Mouse (Mus musculus) brain, embryonic 14.5 days (tissue): ENCODE data around the gene Notch1.

Experiments
- CTCF ChIP-seq: fragments of 200-500 bp; IDR thresholded peaks from 2 replicates; pipeline ENCODE4 v1.5.1; 2012; ENCODE audit warnings: inconsistent platforms, mild to moderate bottlenecking, moderate library complexity, borderline replicate concordance; ENCODE audit not compliant: insufficient read depth, insufficient read length; ENCODE audit errors: extremely low read depth
- POLR2A ChIP-seq: fragments of 200-500 bp; IDR thresholded peaks from 2 replicates; pipeline ENCODE4 v1.6.1; 2012; ENCODE audit warnings: mild to moderate bottlenecking, inconsistent platforms, borderline replicate concordance; ENCODE audit not compliant: poor library complexity, insufficient read depth, insufficient read length, severe bottlenecking; ENCODE audit errors: extremely low read depth

DNA sequence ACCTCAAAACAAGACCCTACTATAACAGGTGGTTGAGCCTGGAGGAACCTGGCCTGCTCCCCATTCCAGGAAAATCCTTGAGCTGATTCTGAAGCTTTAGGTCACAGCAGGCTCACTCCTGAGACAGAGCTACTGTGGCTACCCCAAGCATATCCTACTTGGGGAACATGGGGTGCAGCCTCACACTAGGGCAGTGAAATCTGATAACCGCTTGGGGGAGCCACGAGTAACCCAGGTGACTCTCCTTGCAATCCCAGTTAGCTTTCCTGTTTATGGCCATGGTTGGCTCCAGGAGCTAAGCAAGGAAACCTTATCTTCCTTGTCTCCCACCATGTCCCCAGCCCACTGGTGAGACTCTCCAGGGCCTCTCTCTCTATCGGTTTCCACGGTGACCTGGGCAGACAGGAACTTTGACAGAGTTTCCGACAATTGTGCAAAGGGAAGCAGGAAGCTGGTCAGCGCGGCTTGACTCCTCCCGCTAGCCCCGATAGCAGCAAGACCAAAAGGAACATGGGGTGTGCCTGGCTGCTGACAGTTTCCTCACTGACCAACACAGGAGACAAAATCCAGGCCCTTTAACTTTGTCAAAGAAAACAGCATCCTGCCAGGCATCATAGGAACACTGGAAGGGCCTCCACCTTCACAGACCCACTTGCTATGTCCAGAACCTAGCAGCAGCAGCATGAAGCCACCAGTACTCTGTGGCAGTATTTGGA, 41.5 kb downstream of the Notch1 start:
- no peak for TF ChIP-seq POLR2A
- TF ChIP-seq CTCF, result peak; percentile 21; the same call in 1 of the 2 replicates
